Mouse (Mus musculus): ENCODE data around the gene Gapdh.

The Gapdh gene

GRCm38 (mm10) chr6:125166051-125166751 lies at the start of gene Gapdh:
Gene Gapdh, minus strand, starts transcription at chr6:125166467.
- peak; percentile 97 for DNase-seq (ENCODE audit: inconsistent ontology term)

GRCm38 (mm10) chr6:125215148-125215954 lies 49.1 kb upstream of the Gapdh start, which contains the start of gene Vamp1:
Gene Vamp1, plus strand, starts transcription at chr6:125215551.
- DNase-seq (ENCODE audit: inconsistent ontology term) = peak; percentile 94

- no peak for DNase-seq (ENCODE audit: inconsistent ontology term)
Observed at GRCm38 (mm10) chr6:125213715-125214114, 47.4 kb upstream of the Gapdh start.

GRCm38 (mm10) chr6:125213129-125213528 lies 46.9 kb upstream of the Gapdh start:
- no peak for DNase-seq (ENCODE audit: inconsistent ontology term)

GRCm38 (mm10) chr6:125212621-125213020 lies 46.4 kb upstream of the Gapdh start:
- peak; percentile 25 for DNase-seq (ENCODE audit: inconsistent ontology term)

GRCm38 (mm10) chr6:125210436-125210835 lies 44.2 kb upstream of the Gapdh start:
- no peak for DNase-seq (ENCODE audit: inconsistent ontology term)

GRCm38 (mm10) chr6:125197166-125197565 lies 30.9 kb upstream of the Gapdh start:
- no peak for DNase-seq (ENCODE audit: inconsistent ontology term)

GRCm38 (mm10) chr6:125196301-125196700 lies 30.0 kb upstream of the Gapdh start:
- no peak for DNase-seq (ENCODE audit: inconsistent ontology term)

- DNase-seq (ENCODE audit: inconsistent ontology term) = no peak
Observed at GRCm38 (mm10) chr6:125195541-125196075, 29.3 kb upstream of the Gapdh start.

- DNase-seq (ENCODE audit: inconsistent ontology term) = no peak
Observed at GRCm38 (mm10) chr6:125193390-125193789, 27.1 kb upstream of the Gapdh start.

- DNase-seq (ENCODE audit: inconsistent ontology term) = no peak
Observed at GRCm38 (mm10) chr6:125192841-125193240, 26.6 kb upstream of the Gapdh start.

GRCm38 (mm10) chr6:125192016-125192714 lies 25.9 kb upstream of the Gapdh start:
- DNase-seq (ENCODE audit: inconsistent ontology term) = peak; percentile 91

- peak; percentile 99 for DNase-seq (ENCODE audit: inconsistent ontology term)
Observed at GRCm38 (mm10) chr6:125191332-125192015, 25.2 kb upstream of the Gapdh start, which contains the start of the genes Ncapd2 and Mrpl51. Gene Ncapd2, minus strand, starts transcription at chr6:125191701. Gene Mrpl51, plus strand, starts transcription at chr6:125191801.

- DNase-seq (ENCODE audit: inconsistent ontology term) = no peak
Observed at GRCm38 (mm10) chr6:125190816-125191215, 24.5 kb upstream of the Gapdh start.

- no peak for DNase-seq (ENCODE audit: inconsistent ontology term)
Observed at GRCm38 (mm10) chr6:125186203-125186602, 19.9 kb upstream of the Gapdh start.

- no peak for DNase-seq (ENCODE audit: inconsistent ontology term)
Observed at GRCm38 (mm10) chr6:125182133-125182532, 15.9 kb upstream of the Gapdh start.

- DNase-seq (ENCODE audit: inconsistent ontology term) = no peak
Observed at GRCm38 (mm10) chr6:125179601-125180000, 13.3 kb upstream of the Gapdh start.

- no peak for DNase-seq (ENCODE audit: inconsistent ontology term)
Observed at GRCm38 (mm10) chr6:125175469-125175868, 9.2 kb upstream of the Gapdh start.

GRCm38 (mm10) chr6:125173256-125173655 lies 7.0 kb upstream of the Gapdh start:
- DNase-seq (ENCODE audit: inconsistent ontology term) = no peak

- DNase-seq (ENCODE audit: inconsistent ontology term) = no peak
Observed at GRCm38 (mm10) chr6:125172474-125172873, 6.2 kb upstream of the Gapdh start.

GRCm38 (mm10) chr6:125170194-125170593 lies 3.9 kb upstream of the Gapdh start:
- DNase-seq (ENCODE audit: inconsistent ontology term) = no peak

Data from Muller cell, postnatal 12 days (primary cell).